Mouse (Mus musculus): ENCODE data around the gene Isoc2b. TPM values are rescaled to one million over a fixed set of nuclear protein-coding genes. Genes with fewer than 3 reads are reported as not detected.
A peak's percentile ranks its signal among the peaks of the same experiment; 100 is the strongest.
"Not testable (repeated sequence)": the region's sequence is repeated elsewhere in the genome, so short reads cannot be mapped to it uniquely, and the experiment has no call there.

The Isoc2b gene
- total RNA-seq, 2 experiments from 2014 or later: 6.9 to 9.3 TPM

DNA sequence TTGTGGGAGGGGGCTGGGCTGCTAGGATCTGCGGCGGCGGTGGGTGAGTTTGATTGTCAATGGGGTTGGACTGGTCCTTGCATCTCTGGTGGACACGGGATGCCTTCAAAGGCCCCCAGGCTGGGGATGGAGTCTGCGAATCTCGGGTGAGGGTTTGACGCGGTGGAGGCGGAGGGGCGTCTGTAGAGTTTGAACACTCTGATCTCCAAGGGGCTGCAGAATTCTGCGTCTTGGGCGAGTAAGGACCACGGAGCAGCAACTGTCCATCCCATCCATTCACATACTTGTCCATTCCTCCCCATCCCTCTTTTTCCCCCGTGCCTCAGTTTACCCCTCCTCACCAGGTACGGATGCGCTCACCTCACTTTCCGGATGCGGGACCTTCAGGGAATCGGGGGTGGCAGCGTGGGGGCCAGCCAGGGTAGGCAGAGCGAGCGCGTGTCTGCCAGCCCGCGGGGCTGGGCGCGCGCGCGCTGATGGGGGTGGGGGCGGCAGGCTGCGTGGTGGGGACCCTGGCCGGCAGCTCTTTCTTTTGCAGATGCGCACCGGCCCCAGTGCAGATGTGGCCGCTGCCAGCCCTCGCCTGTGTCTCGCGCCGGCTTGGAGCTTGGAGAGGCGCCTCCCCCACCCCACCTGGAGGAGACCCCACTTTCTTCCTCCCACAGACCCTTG is 25.7 kb downstream of the Isoc2b start, which contains the start of gene Shisa7:
Gene Shisa7 (minus strand): TSS at position 452 of the 672 bp plus-strand sequence.
- peak in 1 of 2 experiments; percentile 54 for DNase-seq (ENCODE audit: extremely low spot score in 1 of 2, low spot score in 2 of 2)
- Histone ChIP-seq H3K4me3 (peak within 1 kb of the TSS; percentile 55), H3K27ac (peak within 1 kb of the TSS; percentile 96)
- no peak for TF ChIP-seq CTCF (IDR thresholded peaks at IDR 0.05)
- intact Hi-C loops (cut with DNase I): loop anchor here (2.0 to 10.0 kb wide), 2 partner anchors 70 to 210 kb away; partner anchors contain the start of genes Zfp580 and Zfp628

DNA sequence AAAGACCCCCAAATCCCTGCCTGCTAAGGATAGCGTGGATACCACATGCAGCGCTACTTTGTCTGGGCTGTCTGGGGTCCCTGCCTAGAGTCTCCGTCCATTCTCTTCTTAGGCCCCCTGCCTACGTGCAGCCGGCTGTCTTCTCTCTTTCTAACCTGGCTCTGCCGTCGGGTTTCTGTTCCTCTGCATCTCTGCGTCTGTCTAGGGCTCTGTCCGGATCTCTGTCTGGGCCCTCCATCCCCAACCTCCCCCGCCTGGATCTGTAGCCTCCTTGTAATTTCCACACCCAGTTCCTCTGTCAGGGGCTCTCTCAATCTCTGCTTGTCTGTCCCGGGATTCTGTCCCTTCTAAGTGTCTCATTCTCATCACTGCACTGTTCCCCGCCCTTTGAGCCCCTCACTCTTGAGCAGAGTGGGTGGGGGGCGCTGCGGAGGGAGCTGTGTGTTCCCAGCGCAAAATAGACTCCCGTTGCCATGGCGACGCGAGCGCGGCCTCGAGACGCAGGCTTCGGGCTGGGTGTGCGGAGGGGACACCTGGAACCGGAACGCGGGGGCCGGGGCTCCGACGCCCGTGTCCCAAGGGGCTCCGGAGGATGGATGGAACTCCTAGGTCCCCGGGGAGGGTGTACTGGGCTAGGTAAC is 26.3 kb downstream of the Isoc2b start:
- no peak for TF ChIP-seq CTCF (IDR thresholded peaks at IDR 0.05)
- peak overlapping the region; percentile 96 for H3K27ac ChIP-seq
- H3K4me3 ChIP-seq: peak overlapping the region; percentile 55
- DNase-seq (ENCODE audit: extremely low spot score in 1 of 2, low spot score in 2 of 2): peak; percentile 85 to 86
- intact Hi-C loops (cut with DNase I): loop anchor here (2.0 to 10.0 kb wide), 2 partner anchors 71 to 211 kb away; partner anchors contain the start of genes Zfp580 and Zfp628

DNA sequence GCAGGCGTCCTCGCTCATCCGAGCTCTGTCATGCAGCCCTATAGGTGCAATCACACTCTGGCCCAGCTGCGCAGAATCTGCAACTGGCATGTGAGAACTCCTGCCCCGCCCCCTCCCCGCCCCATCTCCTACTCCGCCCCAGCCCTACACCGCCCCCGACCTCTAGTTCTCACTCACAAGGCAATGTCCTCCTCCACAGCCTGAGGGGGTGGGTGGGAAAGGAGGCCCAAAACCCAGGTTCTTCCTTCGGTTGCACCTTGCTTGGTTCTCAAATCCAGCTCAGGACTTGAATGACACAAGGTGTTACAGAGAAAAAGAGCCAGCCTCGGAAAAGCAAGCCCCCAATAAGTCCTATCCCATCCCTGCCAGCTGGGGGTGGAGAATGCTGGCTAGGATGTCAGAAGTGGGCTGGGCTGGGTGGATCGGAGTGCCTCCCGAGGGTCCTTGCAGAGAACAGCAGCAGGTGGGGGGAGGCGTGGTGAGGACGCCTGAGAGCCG is 27.4 kb downstream of the Isoc2b start:
- Histone ChIP-seq H3K27ac (peak overlapping the region; percentile 96), H3K4me3 (peak overlapping the region; percentile 55)
- intact Hi-C loops (cut with DNase I): loop anchor here (10.0 kb wide), 1 partner anchor 212 kb away; the partner anchor contains the start of gene Zfp580
- peak; percentile 63 to 66 for DNase-seq (ENCODE audit: extremely low spot score in 1 of 2, low spot score in 2 of 2)
- no peak for TF ChIP-seq CTCF (IDR thresholded peaks at IDR 0.05)

DNA sequence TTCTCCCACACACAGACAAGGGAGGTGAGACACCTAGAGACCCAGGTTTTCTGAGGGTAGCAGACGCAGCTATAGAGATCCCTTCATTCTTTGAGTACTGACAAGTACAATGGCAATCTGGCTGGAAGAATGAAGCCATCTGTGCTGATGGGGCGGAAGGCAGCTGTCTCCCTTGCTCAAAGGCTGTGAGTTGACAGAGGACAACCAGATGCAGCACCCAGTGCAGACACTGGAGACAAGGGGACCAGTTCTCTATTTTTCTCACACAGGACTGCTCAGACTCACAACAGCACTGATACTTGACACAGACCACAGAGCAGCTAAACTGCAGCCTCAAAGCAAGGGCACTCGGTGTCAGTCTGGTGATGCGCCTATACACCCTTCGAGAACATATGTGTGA is 28.0 kb downstream of the Isoc2b start:
- peak overlapping the region; percentile 96 for H3K27ac ChIP-seq
- intact Hi-C loops (cut with DNase I): loop anchor here (10.0 kb wide), 1 partner anchor 213 kb away; the partner anchor contains the start of gene Zfp580
- H3K4me3 ChIP-seq: peak overlapping the region; percentile 55

DNA sequence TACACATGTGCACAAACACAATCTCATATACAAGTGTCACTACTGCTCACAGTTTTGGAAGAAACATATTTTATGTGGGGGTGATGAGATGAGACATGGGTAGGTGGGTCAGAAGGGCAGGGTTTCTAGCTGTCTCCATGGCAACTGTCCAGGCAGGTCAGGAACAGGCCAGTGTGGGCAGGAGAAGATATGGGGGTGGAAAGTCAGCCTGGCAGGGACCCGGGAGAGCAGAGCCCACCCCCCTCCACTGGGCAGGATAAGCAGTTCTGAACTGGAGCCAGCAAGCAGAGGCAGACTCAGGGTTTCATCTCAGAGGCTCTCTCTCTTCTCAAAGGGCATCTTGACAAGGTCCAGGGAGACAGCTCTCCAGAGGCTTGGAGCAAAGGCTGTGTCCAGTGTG is 32.4 kb downstream of the Isoc2b start:
- no peak overlapping the region for H3K27ac ChIP-seq
- H3K4me3 ChIP-seq: no peak overlapping the region
- no peak for DNase-seq (ENCODE audit: extremely low spot score in 1 of 2, low spot score in 2 of 2)
- intact Hi-C loops (cut with DNase I): no loop called here
- no peak for TF ChIP-seq CTCF (IDR thresholded peaks at IDR 0.05)

More for the DNA sequence above, 28.0 kb downstream of the Isoc2b start:
- peak in 1 of 2 experiments; percentile 30 for DNase-seq (ENCODE audit: extremely low spot score in 1 of 2, low spot score in 2 of 2)
- no peak for TF ChIP-seq CTCF (IDR thresholded peaks at IDR 0.05)

DNA sequence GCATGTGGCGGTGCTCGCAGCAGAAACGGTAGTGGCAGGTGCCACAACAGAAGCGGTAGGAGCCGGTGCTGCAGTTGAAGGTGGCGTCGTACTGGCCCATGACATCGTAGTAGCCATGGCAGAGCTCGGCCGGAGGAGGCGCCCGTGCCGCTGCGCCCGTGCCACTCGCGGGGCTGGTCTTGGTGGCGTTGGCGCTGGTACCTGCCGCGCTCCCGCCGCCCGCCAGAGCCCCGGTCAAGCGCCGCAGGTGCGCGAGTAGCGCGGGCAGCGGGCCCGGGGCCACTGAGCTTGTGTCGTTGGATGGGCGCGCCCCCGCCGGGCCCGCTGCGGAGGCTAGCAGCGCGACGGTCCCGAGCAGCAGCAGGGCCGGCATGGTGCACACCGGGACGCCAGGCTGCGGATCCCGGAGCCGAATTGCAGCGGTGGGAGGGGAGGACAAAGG is 33.7 kb downstream of the Isoc2b start:
- no peak overlapping the region for H3K27ac ChIP-seq
- intact Hi-C loops (cut with DNase I): no loop called here
- peak; percentile 58 for TF ChIP-seq CTCF (IDR thresholded peaks at IDR 0.05)
- H3K4me3 ChIP-seq: peak overlapping the region; percentile 48
- DNase-seq (ENCODE audit: extremely low spot score in 1 of 2, low spot score in 2 of 2): peak; percentile 56 to 61

DNA sequence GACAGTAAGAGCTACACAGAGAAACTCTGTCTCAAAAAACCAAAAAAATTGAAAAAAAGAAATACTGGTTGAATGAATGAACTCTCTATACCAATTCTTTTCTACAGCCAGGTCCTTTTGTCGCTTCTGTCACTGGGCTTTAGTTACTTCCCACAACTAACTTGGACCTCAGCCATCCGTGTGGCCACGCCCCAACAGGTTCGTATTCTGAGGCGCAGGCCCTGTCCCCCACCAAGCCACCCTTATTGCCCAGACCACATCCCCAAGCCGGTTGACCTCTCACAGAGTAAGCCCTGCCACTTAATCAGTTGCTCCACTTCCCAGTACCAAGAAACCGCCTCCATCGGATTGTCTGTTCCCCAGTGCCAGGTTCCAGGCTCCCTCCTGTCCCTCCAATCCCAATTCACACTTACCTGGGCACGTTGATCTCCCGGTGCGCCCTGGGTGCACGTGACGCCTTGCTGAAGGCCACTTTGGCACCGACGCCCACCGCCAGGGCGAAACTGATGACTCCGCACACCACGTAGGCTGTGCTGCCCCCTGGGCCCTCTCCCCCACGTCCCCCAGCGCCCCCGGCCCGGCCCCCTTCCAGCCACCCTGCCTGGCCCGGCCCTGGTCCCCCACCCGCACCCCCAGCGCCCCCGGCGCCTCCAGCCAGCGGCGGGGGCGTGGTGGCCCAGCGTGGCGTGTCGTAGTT is 34.3 kb downstream of the Isoc2b start:
- intact Hi-C loops (cut with DNase I): no loop called here
- DNase-seq (ENCODE audit: extremely low spot score in 1 of 2, low spot score in 2 of 2): no peak
- Histone ChIP-seq H3K27ac (no peak overlapping the region), H3K4me3 (peak overlapping the region; percentile 48)
- TF ChIP-seq CTCF (IDR thresholded peaks at IDR 0.05): no peak

DNA sequence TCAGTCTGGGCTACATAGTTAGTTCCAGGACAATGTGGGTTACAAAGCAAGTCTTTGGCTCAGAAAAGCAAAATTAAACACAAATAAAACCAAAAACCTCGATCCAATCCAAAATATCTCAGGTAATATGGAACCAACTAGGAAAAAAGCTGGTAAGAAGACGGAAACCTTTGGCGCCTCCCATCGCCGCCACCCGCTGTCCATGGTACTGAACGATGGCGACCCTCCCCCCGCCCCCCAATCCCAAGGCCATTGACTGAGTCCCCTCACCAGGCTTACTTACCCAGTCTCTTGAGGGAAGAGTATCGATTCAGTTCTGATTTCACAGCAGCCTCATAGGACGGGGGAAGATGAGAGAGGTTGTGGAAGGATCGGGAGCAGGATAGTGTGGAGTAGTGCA is 39.6 kb downstream of the Isoc2b start:
- no peak for DNase-seq (ENCODE audit: extremely low spot score in 1 of 2, low spot score in 2 of 2)
- Histone ChIP-seq H3K4me3 (no peak overlapping the region), H3K27ac (no peak overlapping the region)
- TF ChIP-seq CTCF (IDR thresholded peaks at IDR 0.05): no peak
- intact Hi-C loops (cut with DNase I): no loop called here

DNA sequence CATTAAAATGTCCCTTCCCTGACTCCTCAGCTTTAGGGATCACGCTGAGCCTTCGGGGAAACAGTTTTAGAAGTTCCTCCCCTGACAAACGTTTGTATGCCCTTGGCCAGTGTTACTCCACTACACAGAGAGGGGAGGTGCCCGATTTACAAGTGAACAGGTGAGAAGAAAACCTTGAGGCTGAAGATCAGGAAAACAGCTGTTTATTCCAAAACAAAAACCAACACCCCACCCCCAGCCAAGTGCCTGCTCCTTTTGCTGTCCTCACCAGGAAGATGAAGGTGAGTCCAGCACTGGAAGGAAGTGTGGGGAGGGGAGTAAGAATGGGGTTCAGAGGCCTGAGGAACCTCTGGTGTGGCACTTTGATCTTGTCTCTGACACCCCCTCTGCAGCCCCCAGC is 44.7 kb downstream of the Isoc2b start:
- Histone ChIP-seq H3K4me3 (no peak overlapping the region), H3K27ac (no peak overlapping the region)
- TF ChIP-seq CTCF (IDR thresholded peaks at IDR 0.05): no peak
- intact Hi-C loops (cut with DNase I): no loop called here
- DNase-seq (ENCODE audit: extremely low spot score in 1 of 2, low spot score in 2 of 2): no peak

DNA sequence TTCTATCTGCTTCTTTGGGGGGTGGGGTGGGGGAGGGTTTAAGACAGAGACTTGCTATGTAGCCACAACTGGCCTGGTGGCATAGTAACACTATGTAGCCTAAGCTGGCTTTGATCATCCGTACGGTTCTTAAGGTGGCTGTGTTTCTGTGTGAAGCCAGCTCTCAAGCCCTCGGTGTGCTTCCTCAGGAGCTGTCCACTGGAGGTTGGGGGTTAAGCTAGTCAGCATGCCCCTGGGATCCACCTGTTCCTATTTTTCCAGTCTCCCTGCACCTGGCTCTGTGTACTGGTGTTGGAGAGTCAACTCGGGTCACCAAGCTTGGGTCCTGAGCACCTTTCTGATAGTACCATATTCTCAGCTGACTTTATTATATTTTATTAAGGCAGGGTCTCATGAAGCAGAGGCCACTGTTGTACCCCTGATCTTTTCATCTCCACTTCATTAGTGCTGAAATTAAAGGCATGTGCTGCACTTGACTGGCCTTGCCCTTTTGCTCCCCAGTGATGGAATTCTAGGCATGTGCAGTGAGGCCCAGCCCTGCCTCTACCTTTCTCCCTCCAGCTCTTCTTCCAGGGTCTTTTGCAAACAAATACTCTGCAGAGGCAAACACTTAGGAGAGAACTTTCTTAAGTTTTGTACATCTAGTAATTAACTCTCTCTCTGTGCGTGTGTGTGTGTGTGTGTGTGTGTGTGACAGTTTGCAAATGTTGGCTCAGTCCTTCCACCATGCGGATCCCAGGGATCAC is 47.7 kb downstream of the Isoc2b start:
- intact Hi-C loops (cut with DNase I): no loop called here
- TF ChIP-seq CTCF (IDR thresholded peaks at IDR 0.05): no peak
- no peak for DNase-seq (ENCODE audit: extremely low spot score in 1 of 2, low spot score in 2 of 2)
- Histone ChIP-seq H3K4me3 (no peak overlapping the region), H3K27ac (peak overlapping the region; percentile 53; the same call in 1 of the 2 replicates)

DNA sequence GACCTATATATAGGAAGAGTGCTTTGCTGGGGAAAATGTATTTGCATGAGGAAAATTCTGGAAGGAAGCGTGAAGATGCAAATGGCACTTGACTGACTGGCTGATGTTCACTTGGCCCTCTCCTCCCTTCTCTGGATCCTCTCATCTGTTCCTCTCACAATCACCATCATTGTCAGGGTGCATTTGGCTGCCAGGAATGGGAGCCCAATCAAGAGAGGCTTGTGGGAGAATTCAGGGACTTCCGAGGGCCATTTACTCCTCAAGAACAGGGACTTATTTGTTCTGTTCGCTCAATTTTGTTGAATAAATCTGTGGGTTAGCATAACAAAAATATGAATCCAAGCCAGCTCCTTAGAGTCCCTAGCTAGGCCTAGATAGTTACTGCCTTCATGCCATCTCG is 48.4 kb downstream of the Isoc2b start:
- H3K27ac ChIP-seq: peak overlapping the region; percentile 55; the same call in 1 of the 2 replicates
- TF ChIP-seq CTCF (IDR thresholded peaks at IDR 0.05): no peak
- H3K4me3 ChIP-seq: no peak overlapping the region
- intact Hi-C loops (cut with DNase I): no loop called here
- no peak for DNase-seq (ENCODE audit: extremely low spot score in 1 of 2, low spot score in 2 of 2)

DNA sequence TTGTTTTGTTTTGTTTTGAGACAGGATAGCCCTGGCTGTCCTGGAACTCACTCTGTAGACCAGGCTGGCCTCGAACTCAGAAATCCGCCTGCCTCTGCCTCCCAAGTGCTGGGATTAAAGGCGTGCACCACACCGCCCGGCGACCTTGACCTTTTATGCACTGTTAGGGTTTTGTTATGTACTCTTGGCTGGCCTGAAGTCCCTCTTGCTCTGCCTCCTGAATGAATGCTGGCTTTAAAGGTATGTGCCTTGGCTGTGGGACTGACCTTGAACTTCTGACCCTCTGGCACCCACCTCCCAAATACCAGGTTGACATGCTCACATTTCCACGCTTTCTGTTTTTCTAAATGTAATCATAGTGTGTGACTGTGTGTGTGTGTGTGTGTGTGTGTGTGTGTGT is 49.1 kb downstream of the Isoc2b start:
- H3K4me3 ChIP-seq; H3K27ac ChIP-seq; intact Hi-C loops (cut with DNase I); DNase-seq (ENCODE audit: extremely low spot score in 1 of 2, low spot score in 2 of 2): not testable (repeated sequence)

Measured in left cerebral cortex, adult 2 months (tissue).